Mouse (Mus musculus): ENCODE results near the gene Neu2.

- TF ChIP-seq CTCF (IDR thresholded peaks at IDR 0.05; ENCODE audit: extremely low read depth, insufficient read depth, low read length) (no peak), POLR2A (IDR thresholded peaks at IDR 0.05; ENCODE audit: extremely low read depth, insufficient read depth, low read length) (peak; percentile 77)
Observed at GRCm38 (mm10) chr1:87507857-87508256, 1.8 kb upstream of the Neu2 start.
